Mouse (Mus musculus) midbrain, embryonic 11.5 days (tissue): Measurements from ENCODE around the gene Capn5. TPM values are rescaled to one million over a fixed set of nuclear protein-coding genes. Genes with fewer than 3 reads are reported as not detected.

ENCODE experiments used
- ATAC-seq: fragments of 200-750 bp; cut with Nextera tagmentation; 2 replicates; pipeline ENCODE4 v1.8.0; 2017; ENCODE audit warnings: moderate TSS enrichment, moderate library complexity; ENCODE audit not compliant: low FRiP score
- DNase-seq: peaks from one replicate; pipeline ENCODE4 v3.0.0; 2015; ENCODE audit warnings: low spot score; ENCODE audit errors: missing footprints
- H3K27ac ChIP-seq: fragments of 300-500 bp; sonication (generic); 2 replicates; pipeline ENCODE4 v1.5.1; 2014; ENCODE audit warnings: low read depth, low read length
- H3K27me3 ChIP-seq: fragments of 300-500 bp; sonication (generic); 2 replicates; pipeline ENCODE4 v1.6.1; 2014; ENCODE audit warnings: mild to moderate bottlenecking, low read length, moderate library complexity, mixed read lengths; ENCODE audit not compliant: control insufficient read depth, insufficient read depth
- H3K36me3 ChIP-seq: fragments of 300-500 bp; sonication (generic); 2 replicates; pipeline ENCODE4 v1.6.1; 2014; ENCODE audit warnings: mild to moderate bottlenecking, low read length, moderate library complexity, mixed read lengths; ENCODE audit not compliant: control insufficient read depth, insufficient read depth
- H3K4me1 ChIP-seq: fragments of 300-500 bp; sonication (generic); 2 replicates; pipeline ENCODE4 v1.6.1; 2014; ENCODE audit warnings: low read length; ENCODE audit not compliant: control insufficient read depth, insufficient read depth
- H3K4me2 ChIP-seq: fragments of 300-500 bp; sonication (generic); 2 replicates; pipeline ENCODE4 v1.6.1; 2014; ENCODE audit warnings: mild to moderate bottlenecking, moderate library complexity
- H3K4me3 ChIP-seq: fragments of 300-500 bp; sonication (generic); 2 replicates; pipeline ENCODE4 v1.5.1; 2014; ENCODE audit warnings: low read depth, low read length
- H3K9ac ChIP-seq: fragments of 300-500 bp; sonication (generic); 2 replicates; pipeline ENCODE4 v1.6.1; 2014; ENCODE audit warnings: low read length
- H3K9me3 ChIP-seq: fragments of 300-500 bp; sonication (generic); 2 replicates; pipeline ENCODE4 v1.6.1; 2016; ENCODE audit warnings: low read length; ENCODE audit not compliant: control insufficient read depth
- WGBS: fragments of 180-500 bp; shearing (Covaris S2); extraction: QIAGEN DNeasy Blood & Tissue Kit; methylation state at CpG from one replicate; pipeline ENCODE4 v1.1.7; 2014; 5-methylcytosine and 5-hydroxymethylcytosine counted together
- polyA plus RNA-seq: library from polyadenylated mRNA; unstranded; fragments of >200 nt; fragmentation: Nextera tagmentation; extraction: Ambion mirVana; gene quantifications from 2 replicates; pipeline ENCODE4 v1.2.1, GENCODE M21; 2014

Capn5 gene
- polyA plus RNA-seq, 1 experiment from 2014 or later: 3.7 TPM

GRCm38 (mm10) chr7:98156280-98156665 lies 21.8 kb downstream of the Capn5 start:
- H3K27me3 ChIP-seq: no peaks in the 10 kb centered on the region
- H3K4me1 ChIP-seq: peaks cover 6% of the 10 kb centered on the region
- no peak overlapping the region for H3K9ac ChIP-seq
- no peak overlapping the region for H3K4me3 ChIP-seq
- WGBS: 62% methylated on average over 3 of the region's 3 CpGs
- H3K36me3 ChIP-seq: no peaks in the 10 kb centered on the region
- no peak overlapping the region for H3K27ac ChIP-seq
- no peak overlapping the region for H3K4me2 ChIP-seq
- H3K9me3 ChIP-seq: no peaks in the 10 kb centered on the region
- DNase-seq (no peak), ATAC-seq (peak; percentile 1; the same call in 1 of the 2 replicates)

- Histone ChIP-seq H3K4me3 (no peak overlapping the region), H3K27ac (no peak overlapping the region), H3K9ac (no peak overlapping the region), H3K4me1 (peaks cover 6% of the 10 kb centered on the region), H3K4me2 (no peak overlapping the region), H3K9me3 (no peaks in the 10 kb centered on the region), H3K27me3 (no peaks in the 10 kb centered on the region), H3K36me3 (no peaks in the 10 kb centered on the region)
- DNase-seq (peak; percentile 95), ATAC-seq (peak; percentile 48)
- 30% methylated on average over 7 of the region's 8 CpGs for WGBS
These were observed 22.4 kb downstream of the Capn5 start for GRCm38 (mm10) chr7:98155546-98156279.

- Histone ChIP-seq H3K27ac (no peak overlapping the region), H3K9ac (no peak overlapping the region), H3K27me3 (no peaks in the 10 kb centered on the region), H3K36me3 (no peaks in the 10 kb centered on the region), H3K4me2 (no peak overlapping the region), H3K9me3 (no peaks in the 10 kb centered on the region), H3K4me3 (no peak overlapping the region), H3K4me1 (peaks cover 11% of the 10 kb centered on the region)
- DNase-seq (no peak), ATAC-seq (no peak)
- 78% methylated on average over 5 of the region's 5 CpGs for WGBS
These were observed 24.2 kb downstream of the Capn5 start for GRCm38 (mm10) chr7:98153892-98154291.

- ATAC-seq (no peak), DNase-seq (no peak)
- Histone ChIP-seq H3K27ac (no peak overlapping the region), H3K4me3 (no peak overlapping the region), H3K36me3 (no peaks in the 10 kb centered on the region), H3K9me3 (no peaks in the 10 kb centered on the region), H3K4me1 (peaks cover 11% of the 10 kb centered on the region), H3K9ac (no peak overlapping the region), H3K4me2 (no peak overlapping the region), H3K27me3 (no peaks in the 10 kb centered on the region)
- WGBS: 31% methylated on average over 3 of the region's 3 CpGs
These were observed 24.7 kb downstream of the Capn5 start for GRCm38 (mm10) chr7:98153345-98153744.

GRCm38 (mm10) chr7:98152400-98152799 lies 25.7 kb downstream of the Capn5 start:
- Histone ChIP-seq H3K27me3 (no peaks in the 10 kb centered on the region), H3K9me3 (no peaks in the 10 kb centered on the region), H3K9ac (no peak overlapping the region), H3K4me2 (no peak overlapping the region), H3K4me1 (peaks cover 13% of the 10 kb centered on the region), H3K4me3 (no peak overlapping the region), H3K27ac (no peak overlapping the region), H3K36me3 (no peaks in the 10 kb centered on the region)
- ATAC-seq (no peak), DNase-seq (no peak)
- WGBS: 67% methylated on average over 8 of the region's 8 CpGs

GRCm38 (mm10) chr7:98150525-98150924 lies 27.5 kb downstream of the Capn5 start:
- no peak overlapping the region for H3K4me2 ChIP-seq
- H3K27ac ChIP-seq: no peak overlapping the region
- H3K9me3 ChIP-seq: no peaks in the 10 kb centered on the region
- no peak overlapping the region for H3K9ac ChIP-seq
- WGBS: 50% methylated on average over 5 of the region's 5 CpGs
- peaks cover 8% of the 10 kb centered on the region; the same call in 1 of the 2 replicates for H3K4me1 ChIP-seq
- H3K36me3 ChIP-seq: no peaks in the 10 kb centered on the region
- ATAC-seq: peak; percentile 13; the same call in 1 of the 2 replicates
- H3K4me3 ChIP-seq: no peak overlapping the region
- DNase-seq: no peak
- H3K27me3 ChIP-seq: no peaks in the 10 kb centered on the region

GRCm38 (mm10) chr7:98149802-98150201 lies 28.3 kb downstream of the Capn5 start:
- H3K4me2 ChIP-seq: no peak overlapping the region
- H3K9ac ChIP-seq: no peak overlapping the region
- peaks cover 8% of the 10 kb centered on the region; the same call in 1 of the 2 replicates for H3K4me1 ChIP-seq
- H3K27me3 ChIP-seq: no peaks in the 10 kb centered on the region
- H3K9me3 ChIP-seq: no peaks in the 10 kb centered on the region
- ATAC-seq: peak; percentile 40; the same call in 1 of the 2 replicates
- H3K36me3 ChIP-seq: no peaks in the 10 kb centered on the region
- no peak for DNase-seq
- 14% methylated on average over 3 of the region's 3 CpGs for WGBS
- H3K27ac ChIP-seq: no peak overlapping the region
- H3K4me3 ChIP-seq: no peak overlapping the region

GRCm38 (mm10) chr7:98148721-98149407 lies 29.2 kb downstream of the Capn5 start:
- ATAC-seq (no peak), DNase-seq (no peak)
- no peak overlapping the region for H3K4me3 ChIP-seq
- WGBS: 74% methylated on average over 10 of the region's 10 CpGs
- no peaks in the 10 kb centered on the region for H3K9me3 ChIP-seq
- H3K27me3 ChIP-seq: no peaks in the 10 kb centered on the region
- no peak overlapping the region for H3K9ac ChIP-seq
- peaks cover 8% of the 10 kb centered on the region; the same call in 1 of the 2 replicates for H3K4me1 ChIP-seq
- no peak overlapping the region for H3K27ac ChIP-seq
- no peak overlapping the region for H3K4me2 ChIP-seq
- no peaks in the 10 kb centered on the region for H3K36me3 ChIP-seq

GRCm38 (mm10) chr7:98147766-98148165 lies 30.3 kb downstream of the Capn5 start:
- ATAC-seq (no peak), DNase-seq (no peak)
- no peak overlapping the region for H3K4me3 ChIP-seq
- WGBS: 69% methylated on average over 8 of the region's 8 CpGs
- H3K36me3 ChIP-seq: no peaks in the 10 kb centered on the region
- H3K27me3 ChIP-seq: no peaks in the 10 kb centered on the region
- no peak overlapping the region for H3K27ac ChIP-seq
- H3K4me1 ChIP-seq: peaks cover 8% of the 10 kb centered on the region; the same call in 1 of the 2 replicates
- H3K4me2 ChIP-seq: no peak overlapping the region
- no peak overlapping the region for H3K9ac ChIP-seq
- H3K9me3 ChIP-seq: no peaks in the 10 kb centered on the region
